Mouse (Mus musculus) liver, embryonic 15.5 days (tissue): ENCODE results near the gene Spef2. TPM values are rescaled to one million over a fixed set of nuclear protein-coding genes. Genes with fewer than 3 reads are reported as not detected.
A peak's percentile ranks its signal among the peaks of the same experiment; 100 is the strongest.
"Not testable (repeated sequence)": the region's sequence is repeated elsewhere in the genome, so short reads cannot be mapped to it uniquely, and the experiment has no call there.

ENCODE experiments used
- ATAC-seq: fragments of 200-750 bp; cut with Nextera tagmentation; 2 replicates; pipeline ENCODE4 v1.8.0; 2017; ENCODE audit warnings: moderate number of reproducible peaks, mild to moderate bottlenecking, moderate library complexity; ENCODE audit not compliant: insufficient read depth
- H3K27ac ChIP-seq: fragments of 300-500 bp; sonication (generic); replicated peaks from 2 replicates; pipeline ENCODE4 v1.5.1; 2015; ENCODE audit warnings: mild to moderate bottlenecking, inconsistent platforms
- H3K27me3 ChIP-seq: fragments of 300-500 bp; sonication (generic); 2 replicates; pipeline ENCODE4 v1.6.1; 2015; ENCODE audit warnings: mild to moderate bottlenecking, inconsistent platforms
- H3K36me3 ChIP-seq: fragments of 300-500 bp; sonication (generic); replicated peaks from 2 replicates; pipeline ENCODE4 v1.6.1; 2015; ENCODE audit warnings: moderate library complexity, mild to moderate bottlenecking, inconsistent platforms
- H3K4me1 ChIP-seq: fragments of 300-500 bp; sonication (generic); replicated peaks from 2 replicates; pipeline ENCODE4 v1.6.1; 2015; ENCODE audit warnings: inconsistent platforms
- H3K4me2 ChIP-seq: fragments of 300-500 bp; sonication (generic); 2 replicates; pipeline ENCODE4 v1.6.1; 2015; ENCODE audit warnings: moderate library complexity, mild to moderate bottlenecking, inconsistent platforms
- H3K4me3 ChIP-seq: fragments of 300-500 bp; sonication (generic); replicated peaks from 2 replicates; pipeline ENCODE4 v1.5.1; 2015; ENCODE audit warnings: mild to moderate bottlenecking, inconsistent platforms
- H3K9ac ChIP-seq: fragments of 300-500 bp; sonication (generic); 2 replicates; pipeline ENCODE4 v1.6.1; 2015; ENCODE audit warnings: moderate library complexity, mild to moderate bottlenecking, inconsistent platforms
- H3K9me3 ChIP-seq: fragments of 300-500 bp; sonication (generic); replicated peaks from 2 replicates; pipeline ENCODE4 v1.6.1; 2016; ENCODE audit warnings: inconsistent platforms
- WGBS: fragments of 180-500 bp; shearing (Covaris S2); methylation state at CpG from one replicate; pipeline ENCODE4 v1.1.7; 2015; ENCODE audit warnings: mixed read lengths; ENCODE audit not compliant: insufficient replicate concordance; 5-methylcytosine and 5-hydroxymethylcytosine counted together
- polyA plus RNA-seq: library from polyadenylated mRNA; unstranded; fragments of >200 nt; fragmentation: Nextera tagmentation; extraction: Ambion mirVana; gene quantifications from 2 replicates; pipeline ENCODE4 v1.2.1, GENCODE M21; 2015

The Spef2 gene
- 0.06 and 0.12 TPM in 2 replicates for polyA plus RNA-seq

DNA sequence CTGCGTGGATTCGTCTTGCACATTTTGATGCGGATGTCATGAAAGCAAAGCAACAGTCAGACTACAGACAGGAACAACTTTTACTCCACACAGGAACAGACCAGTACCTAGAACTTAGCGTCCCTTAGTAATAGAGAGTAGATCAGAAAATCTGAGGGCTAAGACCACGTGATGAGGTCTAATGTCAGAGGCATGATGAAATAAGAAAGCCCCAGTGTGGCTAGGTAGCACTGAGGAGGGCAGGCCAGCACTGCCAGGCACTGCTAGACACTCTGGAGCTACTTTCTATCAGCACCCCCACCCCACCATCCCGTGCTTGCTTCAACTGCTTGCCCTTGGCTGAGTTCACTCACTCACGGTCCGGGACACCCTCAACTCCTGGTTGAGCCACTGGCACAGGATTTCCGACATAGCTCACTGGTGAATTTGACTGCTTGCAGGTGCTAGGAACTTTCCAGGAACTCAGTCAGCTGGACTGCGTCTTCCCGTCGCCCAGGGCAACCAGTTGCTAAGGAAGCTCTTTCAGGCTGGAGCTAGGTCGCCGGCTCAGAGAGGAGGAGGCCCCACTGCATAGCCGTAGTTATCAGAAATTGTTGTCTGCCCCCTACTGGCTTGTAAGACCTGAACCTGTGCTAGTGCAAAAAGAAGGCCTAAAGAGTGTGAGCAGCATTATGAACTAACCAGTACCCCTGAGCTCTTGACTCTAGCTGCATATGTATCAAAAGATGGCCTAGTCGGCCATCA is at the start of gene Spef2:
TSS of gene Spef2 (minus strand) at position 510 of the 744 bp plus-strand sequence.
- Histone ChIP-seq H3K36me3 (no peaks in the 10 kb centered on the region), H3K9me3 (no peaks in the 10 kb centered on the region), H3K27ac (no peak within 1 kb of the TSS), H3K9ac (no peak within 1 kb of the TSS), H3K4me2 (peak within 1 kb of the TSS; percentile 51), H3K27me3 (no peaks in the 10 kb centered on the region), H3K4me3 (peak within 1 kb of the TSS; percentile 35), H3K4me1 (no peaks in the 10 kb centered on the region)
- WGBS = 10% methylated on average over 16 of the region's 16 CpGs
- ATAC-seq = peak; percentile 54

DNA sequence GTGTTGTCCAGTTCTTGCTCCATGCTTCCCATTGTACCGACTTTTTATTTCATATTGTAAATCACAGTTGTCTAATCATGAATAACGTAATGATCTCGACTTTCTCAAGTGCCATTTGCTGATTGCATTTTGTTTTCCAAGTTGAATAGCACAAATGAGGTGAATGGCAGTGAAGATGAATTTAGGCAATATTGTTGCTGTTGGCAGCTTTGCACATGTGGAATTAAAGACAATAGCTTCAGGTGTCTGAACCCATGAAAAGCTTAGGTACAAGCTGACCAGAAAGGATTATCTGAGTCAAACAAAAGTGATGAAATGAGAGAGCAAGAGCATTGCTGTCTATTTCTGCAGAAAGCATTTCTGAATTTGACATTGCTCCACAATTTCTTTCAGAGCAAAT is 45.5 kb upstream of the Spef2 start:
- WGBS = 70% methylated on average over 3 of the region's 3 CpGs
- ATAC-seq = no peak

DNA sequence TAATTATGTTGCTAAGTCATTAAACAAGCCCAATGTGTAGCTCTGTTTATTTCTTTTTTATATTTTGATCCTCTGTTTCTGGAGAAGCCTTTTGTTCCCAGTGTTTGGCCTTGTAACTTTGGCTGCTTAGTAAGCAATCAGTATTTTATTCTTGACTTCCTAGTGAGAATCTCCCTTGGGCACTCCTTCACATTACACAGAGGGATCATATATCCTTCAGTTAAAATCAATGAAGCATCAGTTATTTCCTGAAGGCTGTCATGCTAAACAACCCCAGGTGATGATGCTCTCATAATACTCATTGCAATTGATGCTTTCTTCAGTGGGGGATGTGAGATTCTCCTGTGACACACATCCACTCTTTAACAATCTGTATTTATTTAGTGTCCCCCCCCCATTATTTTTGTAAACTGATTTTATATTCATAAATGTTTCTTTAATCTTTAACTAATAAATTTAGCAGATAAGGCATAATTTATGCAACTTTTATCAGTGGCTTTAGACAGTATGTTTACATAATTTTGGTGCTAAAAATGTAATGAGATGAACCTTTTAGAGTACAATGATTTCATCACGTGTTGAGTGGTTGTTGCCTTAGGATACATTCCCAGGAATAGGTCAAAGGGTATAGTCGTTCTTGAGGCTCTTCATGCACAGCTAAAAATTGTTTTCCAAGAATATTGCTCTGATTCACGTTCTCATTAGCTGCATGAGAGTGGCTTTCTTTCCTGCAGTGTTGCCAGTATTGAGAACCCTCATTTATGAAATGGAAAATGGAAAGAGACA is 39.8 kb upstream of the Spef2 start:
- no peaks in the 10 kb centered on the region for H3K27me3 ChIP-seq
- 33% methylated on average over 3 of the region's 3 CpGs for WGBS
- H3K9me3 ChIP-seq = no peaks in the 10 kb centered on the region

More for the DNA sequence above, 45.5 kb upstream of the Spef2 start:
- Histone ChIP-seq H3K9ac (no peak overlapping the region), H3K4me1 (no peaks in the 10 kb centered on the region), H3K36me3 (no peaks in the 10 kb centered on the region), H3K27ac (no peak overlapping the region), H3K9me3 (no peaks in the 10 kb centered on the region), H3K4me2 (no peak overlapping the region), H3K27me3 (no peaks in the 10 kb centered on the region), H3K4me3 (no peak overlapping the region)

DNA sequence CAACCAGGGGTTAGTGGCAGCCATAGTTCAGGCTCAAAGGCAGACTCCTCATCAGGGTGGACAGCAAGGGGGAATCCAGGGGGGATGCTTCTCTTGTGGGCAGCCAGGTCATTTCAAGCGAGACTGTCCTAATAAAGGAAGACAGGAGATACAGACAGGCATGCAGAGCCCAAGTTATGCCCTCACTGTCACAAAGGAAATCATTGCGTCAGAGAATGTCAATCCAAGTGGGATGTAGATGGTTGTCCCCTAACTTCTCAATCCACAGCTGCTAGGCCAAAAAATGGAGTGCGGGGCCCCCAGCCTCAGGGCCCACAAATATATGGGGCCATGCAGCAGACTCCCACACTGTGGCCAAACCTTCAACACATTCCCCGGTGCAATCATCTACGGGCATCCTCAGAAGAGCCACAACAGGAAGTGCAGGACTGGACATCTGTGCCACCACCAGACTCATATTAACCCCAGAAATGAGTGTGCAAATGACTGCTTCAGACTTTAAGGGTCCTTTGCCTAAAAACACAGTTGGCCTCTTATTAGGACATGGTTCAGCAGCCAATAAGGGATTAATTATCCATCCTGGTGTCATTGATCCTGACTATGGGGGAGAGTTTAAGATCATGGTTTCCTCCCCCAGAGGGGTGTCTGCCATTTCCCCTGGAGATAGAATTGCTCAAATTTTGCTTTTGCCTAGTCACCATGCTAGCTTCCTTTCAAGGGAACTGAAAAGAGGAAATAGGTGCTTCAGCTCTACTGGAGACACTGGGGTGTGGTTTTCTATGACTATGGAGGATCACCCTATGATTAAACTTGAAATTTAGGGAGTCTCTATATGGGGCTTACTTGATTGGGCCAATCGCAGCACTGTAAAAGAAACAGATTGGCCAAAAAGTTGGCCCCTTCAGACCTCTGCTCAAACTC is 25.8 kb upstream of the Spef2 start:
- WGBS = 46% methylated on average over 6 of the region's 6 CpGs
- not testable (repeated sequence) for H3K9ac ChIP-seq, H3K27me3 ChIP-seq

More for the DNA sequence above, 39.8 kb upstream of the Spef2 start:
- H3K4me2 ChIP-seq = no peak overlapping the region
- no peak overlapping the region for H3K4me3 ChIP-seq
- H3K36me3 ChIP-seq = no peaks in the 10 kb centered on the region
- no peak for ATAC-seq
- no peak overlapping the region for H3K27ac ChIP-seq
- no peak overlapping the region for H3K9ac ChIP-seq
- H3K4me1 ChIP-seq = no peaks in the 10 kb centered on the region

DNA sequence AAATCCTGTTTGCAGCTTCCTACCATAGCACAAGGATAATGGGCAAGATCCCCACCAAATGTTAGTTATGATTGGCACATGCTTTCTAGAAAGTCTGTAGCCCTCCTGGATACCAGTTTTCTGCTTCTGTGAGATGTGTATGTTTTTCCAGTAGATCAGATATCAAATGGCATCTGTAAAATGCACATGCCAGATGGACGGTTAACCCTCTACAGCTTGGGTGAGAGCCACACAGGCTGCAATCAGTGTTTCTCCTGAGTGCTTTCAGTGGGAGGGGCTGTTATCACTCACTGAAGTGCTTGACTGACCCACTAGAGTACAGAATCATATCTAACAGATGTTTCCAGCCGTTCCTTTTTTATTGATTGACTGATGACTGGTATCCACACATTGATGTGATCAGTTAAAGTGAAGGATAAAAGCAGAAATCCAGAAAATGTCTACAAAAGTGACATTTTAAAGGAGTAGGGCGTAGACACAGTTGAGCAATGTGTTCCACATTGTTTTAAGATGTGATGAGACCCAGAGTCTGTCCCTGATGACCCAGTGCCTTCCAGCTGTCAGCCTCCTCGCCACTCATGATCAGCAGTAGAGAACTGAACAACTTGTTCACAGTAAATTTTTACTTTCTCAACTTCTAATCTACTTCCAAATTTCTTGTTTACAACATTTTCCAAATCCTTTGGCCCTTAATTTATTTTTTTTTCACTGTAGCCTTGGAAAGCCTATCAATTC is 19.7 kb upstream of the Spef2 start:
- no peaks in the 10 kb centered on the region for H3K4me1 ChIP-seq
- H3K4me3 ChIP-seq = no peak overlapping the region
- H3K9me3 ChIP-seq = no peaks in the 10 kb centered on the region
- H3K36me3 ChIP-seq = no peaks in the 10 kb centered on the region
- WGBS = 30% methylated on average over 4 of the region's 4 CpGs
- no peaks in the 10 kb centered on the region for H3K27me3 ChIP-seq
- no peak overlapping the region for H3K4me2 ChIP-seq
- H3K27ac ChIP-seq = no peak overlapping the region
- no peak for ATAC-seq
- no peak overlapping the region for H3K9ac ChIP-seq

More for the DNA sequence above, 25.8 kb upstream of the Spef2 start:
- not testable (repeated sequence) for H3K36me3 ChIP-seq, H3K4me2 ChIP-seq, H3K4me1 ChIP-seq, H3K4me3 ChIP-seq, H3K9me3 ChIP-seq, H3K27ac ChIP-seq, ATAC-seq

DNA sequence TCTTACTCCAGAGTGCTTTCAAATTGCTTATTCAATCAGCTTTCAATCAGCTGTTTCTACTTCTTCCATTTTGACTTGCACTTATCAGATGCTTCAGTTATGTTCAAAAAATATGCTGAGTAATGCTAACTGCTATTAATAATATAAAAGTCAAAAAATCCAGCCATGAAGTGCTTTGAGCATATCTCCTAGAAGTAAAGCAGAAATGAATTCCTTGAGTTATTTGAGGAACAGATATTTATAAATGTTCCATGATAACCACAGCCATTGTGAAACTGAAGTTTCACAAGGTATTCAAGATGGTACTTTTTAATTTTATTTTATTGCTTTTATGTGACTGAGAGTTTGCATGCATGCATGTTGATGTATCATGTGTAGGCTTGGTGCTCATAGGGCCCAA is 18.4 kb upstream of the Spef2 start:
- Histone ChIP-seq H3K36me3 (no peaks in the 10 kb centered on the region), H3K9ac (no peak overlapping the region), H3K27ac (no peak overlapping the region), H3K4me2 (no peak overlapping the region), H3K9me3 (no peaks in the 10 kb centered on the region), H3K27me3 (no peaks in the 10 kb centered on the region), H3K4me3 (no peak overlapping the region), H3K4me1 (no peaks in the 10 kb centered on the region)
- no peak for ATAC-seq

DNA sequence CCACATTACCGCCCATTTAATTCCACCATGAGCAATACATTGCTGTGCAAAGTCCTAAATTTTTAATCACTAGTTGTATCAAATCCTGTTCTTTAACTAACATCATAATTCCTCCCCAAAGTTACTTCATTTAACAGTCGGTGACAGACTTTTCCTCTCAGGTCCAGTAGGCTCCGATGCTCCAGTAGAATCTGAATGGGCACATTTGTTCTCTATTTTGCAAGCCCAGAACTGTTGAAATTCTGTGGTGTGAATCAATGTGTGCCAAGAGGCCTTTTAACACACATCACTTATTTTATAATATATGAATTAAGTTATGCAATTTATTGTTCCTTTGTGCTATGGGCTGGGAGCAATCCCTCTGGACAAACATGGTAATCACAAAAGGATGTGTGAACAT is 2.3 kb upstream of the Spef2 start:
- no peaks in the 10 kb centered on the region for H3K27me3 ChIP-seq
- H3K27ac ChIP-seq = no peak overlapping the region
- ATAC-seq = no peak
- no peaks in the 10 kb centered on the region for H3K36me3 ChIP-seq
- H3K4me2 ChIP-seq = no peak overlapping the region
- no peaks in the 10 kb centered on the region for H3K4me1 ChIP-seq
- 64% methylated on average over 3 of the region's 3 CpGs for WGBS
- no peak overlapping the region for H3K4me3 ChIP-seq
- H3K9ac ChIP-seq = no peak overlapping the region
- H3K9me3 ChIP-seq = no peaks in the 10 kb centered on the region

DNA sequence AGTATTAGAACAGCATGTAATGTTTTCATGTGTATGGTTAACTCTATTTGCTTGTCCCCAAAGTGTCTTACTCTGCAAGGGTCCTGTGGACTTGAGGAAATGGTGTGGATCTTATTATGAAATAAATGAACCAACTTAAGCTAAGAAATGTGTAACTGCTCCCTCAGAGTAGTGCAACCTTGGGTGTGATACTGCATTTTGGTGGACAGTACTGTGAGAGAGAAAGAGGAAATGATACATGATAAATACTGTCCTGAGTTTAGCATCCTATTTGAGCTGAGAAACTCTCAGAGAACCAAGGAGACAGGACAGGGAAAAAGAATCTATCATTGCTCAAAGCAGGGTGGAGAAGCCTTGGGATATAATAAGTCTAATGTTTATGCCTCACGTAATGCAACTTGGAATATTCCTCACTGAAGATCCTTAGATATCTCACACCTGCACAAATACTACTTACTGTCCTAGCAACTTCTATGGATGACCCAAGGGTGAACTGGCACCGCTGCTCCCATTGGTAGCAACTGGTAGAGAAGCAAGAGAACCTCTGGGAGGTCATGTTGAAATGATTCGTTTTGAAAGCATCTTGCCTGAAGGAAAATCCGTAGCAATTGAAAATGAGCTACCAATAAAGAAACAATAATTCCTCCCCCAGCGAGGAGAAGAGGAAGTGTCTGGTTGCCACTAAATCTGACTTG is 1.1 kb downstream of the Spef2 start:
- WGBS = 42% methylated on average over 5 of the region's 5 CpGs
- Histone ChIP-seq H3K4me3 (no peak overlapping the region), H3K27ac (no peak overlapping the region), H3K36me3 (no peaks in the 10 kb centered on the region), H3K4me2 (no peak overlapping the region), H3K27me3 (no peaks in the 10 kb centered on the region), H3K9ac (no peak overlapping the region), H3K9me3 (no peaks in the 10 kb centered on the region), H3K4me1 (no peaks in the 10 kb centered on the region)
- no peak for ATAC-seq

DNA sequence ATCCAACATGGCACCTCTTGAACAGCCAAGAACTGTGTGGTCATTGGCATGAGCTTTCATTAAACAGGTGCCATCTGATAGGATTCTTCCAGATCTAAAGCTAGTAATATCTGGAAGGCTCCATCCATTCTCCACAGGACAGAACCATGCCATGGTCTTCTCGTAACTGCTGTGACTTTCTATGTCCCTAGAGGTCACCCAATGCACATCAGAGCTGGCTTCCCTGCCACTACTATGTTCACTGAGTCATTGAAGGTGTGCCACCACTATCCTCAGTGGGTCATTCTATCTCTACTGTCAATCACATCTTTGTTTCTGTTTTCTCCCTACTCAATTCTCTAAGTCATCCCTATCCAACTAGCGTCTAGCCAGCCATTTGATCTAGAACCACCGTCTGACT is 6.5 kb downstream of the Spef2 start:
- Histone ChIP-seq H3K9ac (no peak overlapping the region), H3K9me3 (no peaks in the 10 kb centered on the region), H3K4me3 (no peak overlapping the region), H3K36me3 (no peaks in the 10 kb centered on the region), H3K27ac (no peak overlapping the region), H3K4me1 (no peaks in the 10 kb centered on the region), H3K4me2 (no peak overlapping the region), H3K27me3 (no peaks in the 10 kb centered on the region)
- ATAC-seq = no peak
- WGBS = 68% methylated on average over 3 of the region's 3 CpGs
